Mouse (Mus musculus) adrenal gland, postnatal 4 days (tissue): ENCODE measurements around the gene Myh7b. TPM values are rescaled to one million over a fixed set of nuclear protein-coding genes. Genes with fewer than 3 reads are reported as not detected.
A peak's percentile ranks its signal among the peaks of the same experiment; 100 is the strongest.
"Not testable (repeated sequence)": the region's sequence is repeated elsewhere in the genome, so short reads cannot be mapped to it uniquely, and the experiment has no call there.

Experiments used
- DNase-seq, 2 experiments: peaks; one replicate each; pipeline ENCODE4 v3.0.0; 2021 to 2022; ENCODE audit warnings: low spot score in 2 of 2, mixed read lengths in 2 of 2
- total RNA-seq, 2 experiments: library from RNA; stranded (reverse); gene quantifications; 2 replicates each; pipeline ENCODE4 v1.2.3; 2021

Myh7b gene
- total RNA-seq, 2 experiments from 2014 or later = 0.62 to 1.8 TPM

- no peak for DNase-seq
These were observed 7.3 kb upstream of the Myh7b start for GRCm38 (mm10) chr2:155603707-155604106.

DNA sequence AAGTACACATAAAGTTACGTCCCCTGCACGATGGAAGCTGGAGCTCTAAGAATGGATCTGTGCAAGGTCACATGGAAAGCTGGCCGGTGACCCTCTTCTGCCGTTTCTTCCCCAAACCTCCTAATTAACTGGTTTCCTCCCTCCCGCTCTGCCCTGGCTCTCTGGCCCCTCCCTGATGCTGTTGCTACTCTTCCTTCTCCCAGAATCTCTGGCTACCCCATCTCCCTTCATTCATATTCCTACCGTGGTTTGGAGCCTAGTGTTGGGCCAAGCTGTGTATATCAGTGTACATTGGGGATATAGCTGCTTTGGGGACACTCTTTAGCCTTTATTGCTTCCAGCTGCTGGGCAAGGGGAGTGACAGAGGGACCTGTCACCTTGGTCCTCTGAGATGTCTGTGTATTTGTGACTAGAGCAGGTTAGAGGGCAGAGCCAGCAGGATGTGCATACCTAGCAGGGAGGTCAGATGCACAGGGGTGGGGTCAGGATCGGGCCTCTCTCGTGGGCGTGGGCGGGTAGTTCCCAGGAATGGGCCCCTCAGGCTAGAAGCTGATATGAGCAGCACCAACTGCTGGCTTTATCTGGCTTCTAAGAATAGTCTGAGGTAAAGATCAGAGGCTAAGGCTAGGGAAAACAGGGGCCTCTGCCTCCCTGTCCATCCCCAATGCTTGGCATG, 6.3 kb upstream of the Myh7b start:
- DNase-seq = no peak

DNA sequence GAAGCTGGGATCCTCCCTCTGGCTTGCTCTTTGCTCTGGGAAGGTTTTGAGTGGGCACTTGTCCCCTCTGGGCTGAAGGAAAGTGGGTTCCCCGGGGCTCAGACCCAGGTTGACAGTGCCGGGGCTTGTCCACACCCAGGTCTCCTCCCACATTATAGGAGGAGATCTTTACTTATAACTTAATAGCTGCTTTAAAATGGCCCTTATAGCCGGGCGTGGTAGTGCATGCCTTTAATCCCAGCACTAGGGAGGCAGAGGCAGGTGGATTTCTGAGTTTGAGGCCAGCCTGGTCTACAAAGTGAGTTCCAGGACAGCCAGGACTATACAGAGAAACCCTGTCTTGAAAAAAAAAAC, 5.8 kb upstream of the Myh7b start:
- DNase-seq = not testable (repeated sequence)

GRCm38 (mm10) chr2:155606360-155606759, 4.7 kb upstream of the Myh7b start:
- DNase-seq = no peak

DNA sequence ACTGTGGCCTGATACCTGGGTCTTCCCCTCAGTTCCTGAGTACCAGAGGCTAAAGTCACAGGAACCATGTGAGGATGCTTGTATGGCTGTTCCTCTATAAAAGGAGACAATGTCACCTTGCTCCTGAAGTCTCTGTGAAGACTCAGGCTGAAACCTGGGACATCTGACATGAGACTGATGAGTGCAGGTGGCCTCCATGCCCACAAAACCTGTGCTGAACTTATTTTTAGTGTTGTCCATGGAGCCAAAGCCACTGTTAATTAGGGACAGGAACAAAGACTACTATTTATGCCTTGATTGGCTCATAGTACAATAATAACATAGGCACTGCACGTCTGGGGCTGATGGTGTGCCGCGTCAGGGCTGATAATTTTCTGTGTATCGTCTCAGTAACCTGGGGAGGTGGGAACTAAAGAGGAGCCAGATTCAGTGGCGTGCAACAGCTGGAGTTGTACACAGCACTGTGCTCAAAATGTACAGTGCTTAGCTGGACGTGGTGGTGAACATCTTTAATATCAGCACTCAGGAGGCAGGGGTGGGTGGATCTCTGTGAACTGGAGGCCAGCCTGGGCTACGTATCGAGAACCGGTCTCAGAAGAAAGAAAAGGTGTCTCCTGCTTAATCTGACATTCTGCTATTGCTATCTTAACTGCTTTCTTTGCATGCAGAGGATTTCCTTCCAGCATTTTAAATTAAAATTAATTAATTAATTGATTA, 980 bp downstream of the Myh7b start:
- DNase-seq = no peak

DNA sequence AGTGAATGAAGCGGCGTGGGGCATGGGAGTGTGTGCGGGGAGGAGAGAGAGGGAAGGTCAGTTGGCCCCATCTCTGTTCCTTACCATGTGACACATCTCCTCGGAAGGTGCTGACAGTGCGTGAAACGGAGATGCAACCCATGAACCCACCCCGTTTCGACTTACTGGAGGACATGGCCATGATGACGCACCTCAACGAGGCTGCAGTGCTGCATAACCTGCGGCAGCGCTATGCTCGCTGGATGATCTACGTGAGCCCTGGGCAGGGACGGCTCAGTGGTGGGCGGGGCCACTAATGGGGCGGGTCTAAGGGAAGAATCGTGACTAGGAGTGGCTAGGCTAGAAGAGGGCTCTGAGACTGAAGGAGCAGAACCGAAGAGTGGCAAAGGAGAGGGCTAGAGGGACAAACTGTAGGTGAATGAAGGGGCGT, 2.3 kb downstream of the Myh7b start:
- DNase-seq = peak in 1 of 2 experiments; percentile 45

DNA sequence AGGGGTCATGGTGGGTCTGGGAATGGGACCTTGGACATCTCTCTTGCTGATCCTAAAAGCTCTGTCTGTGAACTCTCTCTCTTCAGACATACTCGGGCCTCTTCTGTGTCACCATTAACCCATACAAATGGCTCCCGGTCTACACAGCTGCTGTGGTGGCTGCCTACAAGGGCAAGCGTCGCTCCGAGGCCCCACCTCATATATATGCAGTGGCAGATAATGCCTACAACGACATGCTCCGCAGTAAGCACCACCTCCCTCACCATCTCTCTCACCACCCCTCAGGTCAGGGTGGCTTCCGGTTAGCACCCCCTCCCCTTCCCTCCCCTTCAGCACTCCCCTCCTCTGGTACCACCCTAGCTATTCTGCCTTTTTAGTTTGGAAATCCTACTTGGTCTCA, 2.9 kb downstream of the Myh7b start:
- DNase-seq = no peak

GRCm38 (mm10) chr2:155616971-155617370, 6.0 kb downstream of the Myh7b start:
- DNase-seq = no peak

DNA sequence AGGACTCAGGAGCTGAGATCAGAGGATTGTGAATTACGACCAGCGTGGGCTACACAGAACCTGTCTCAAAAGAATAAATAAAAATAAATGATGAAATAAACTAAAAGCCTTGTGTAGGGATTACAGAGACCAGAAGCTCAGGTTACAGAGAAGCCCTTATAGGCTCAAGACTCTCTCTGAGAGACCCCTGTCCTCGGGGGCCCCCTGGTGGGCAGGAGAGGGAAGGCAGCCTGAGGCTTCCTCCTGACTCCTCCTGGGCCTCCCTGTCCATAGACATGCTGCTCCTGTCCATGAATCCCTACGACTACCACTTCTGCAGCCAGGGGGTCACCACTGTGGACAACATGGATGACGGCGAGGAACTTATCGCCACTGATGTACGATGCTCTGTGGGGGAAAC, 8.8 kb downstream of the Myh7b start:
- peak; percentile 83 to 85 for DNase-seq

DNA sequence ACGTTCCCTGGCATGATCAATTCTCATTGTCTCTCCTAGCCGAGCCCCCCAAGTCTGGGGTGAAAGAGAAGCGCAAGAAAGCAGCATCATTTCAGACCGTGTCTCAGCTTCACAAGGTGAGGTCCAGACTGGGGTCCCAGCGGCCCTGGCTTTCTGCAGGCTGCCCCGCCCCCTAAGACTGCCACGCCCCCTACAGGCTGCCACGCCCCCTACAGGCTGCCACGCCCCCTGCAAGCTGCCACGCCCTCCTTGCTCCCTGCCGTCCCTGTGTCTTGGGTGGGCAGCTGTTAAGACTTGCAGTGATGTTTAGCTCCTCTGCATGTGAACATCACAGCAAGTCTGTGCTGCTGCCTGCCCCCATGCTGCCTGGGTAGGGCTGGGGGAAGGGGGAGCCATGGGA, 11.6 kb downstream of the Myh7b start:
- no peak for DNase-seq

DNA sequence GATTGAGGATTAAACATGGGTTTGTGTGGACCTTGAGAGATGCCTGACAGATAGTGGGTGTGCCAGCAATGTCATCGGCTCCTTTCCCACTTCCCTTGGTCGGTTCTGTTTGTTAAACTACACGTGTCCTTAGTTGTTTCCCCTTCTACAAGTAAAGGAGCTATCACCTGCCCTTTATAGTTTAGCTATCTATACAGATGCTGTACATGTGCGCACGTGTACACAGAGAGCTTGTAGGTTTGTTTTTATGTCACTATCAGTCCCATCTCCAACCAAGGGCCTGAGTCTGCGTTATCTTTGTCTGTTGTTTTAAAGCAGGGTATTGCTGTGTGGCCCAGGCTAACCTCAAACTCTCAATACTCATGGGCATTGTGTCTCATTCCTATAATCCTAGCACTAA, 13.0 kb downstream of the Myh7b start:
- DNase-seq = no peak

GRCm38 (mm10) chr2:155624730-155625129, 13.7 kb downstream of the Myh7b start:
- no peak for DNase-seq

GRCm38 (mm10) chr2:155626277-155626676, 15.3 kb downstream of the Myh7b start:
- no peak for DNase-seq

DNA sequence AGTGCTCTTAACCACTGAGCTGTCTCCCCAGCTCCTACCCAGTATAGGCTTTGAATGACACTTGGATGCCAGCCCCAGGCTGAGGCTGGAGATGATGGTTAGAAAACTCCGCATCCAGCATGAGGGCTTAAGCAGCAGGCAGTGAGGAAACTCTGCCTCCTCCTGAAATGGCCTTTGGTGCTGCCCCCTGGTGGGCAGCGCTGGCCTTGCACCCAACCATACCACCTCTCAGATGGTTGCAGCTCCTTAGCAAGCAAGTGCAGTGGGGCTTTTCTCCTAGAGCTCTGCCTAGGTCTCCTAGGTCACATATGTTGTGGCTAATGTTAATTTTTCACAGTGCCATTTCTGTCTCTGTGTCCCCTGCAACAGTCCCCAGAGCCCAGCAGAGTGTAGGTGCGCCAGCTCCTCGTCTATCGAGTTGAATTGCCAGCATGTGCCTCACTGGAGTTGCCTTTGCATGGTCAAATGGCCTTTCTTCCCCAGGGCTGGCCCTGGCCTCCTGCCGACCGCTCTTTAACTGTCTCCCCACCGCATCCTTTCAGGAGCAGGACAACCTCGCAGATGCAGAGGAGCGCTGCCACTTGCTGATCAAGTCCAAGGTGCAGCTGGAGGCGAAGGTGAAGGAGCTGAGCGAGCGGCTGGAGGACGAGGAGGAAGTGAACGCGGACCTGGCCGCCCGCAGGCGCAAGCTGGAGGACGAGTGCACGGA, 16.2 kb downstream of the Myh7b start:
- DNase-seq = peak; percentile 57

- DNase-seq = no peak
These were observed 17.1 kb downstream of the Myh7b start for GRCm38 (mm10) chr2:155628112-155628511.

DNA sequence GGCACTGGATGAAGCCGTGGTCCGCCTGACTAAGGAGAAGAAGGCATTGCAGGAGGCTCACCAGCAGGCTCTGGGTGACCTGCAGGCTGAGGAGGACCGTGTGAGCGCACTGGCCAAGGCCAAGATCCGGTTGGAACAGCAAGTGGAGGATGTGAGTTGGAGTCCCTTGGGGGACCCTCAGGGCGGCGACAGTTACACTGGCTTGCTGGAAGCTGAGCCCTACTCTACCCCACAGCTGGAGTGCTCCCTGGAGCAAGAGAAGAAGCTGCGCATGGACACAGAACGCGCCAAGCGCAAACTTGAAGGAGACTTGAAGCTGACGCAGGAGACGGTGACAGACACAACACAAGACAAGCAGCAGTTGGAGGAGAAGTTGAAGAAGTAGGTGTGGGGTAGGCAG, 17.5 kb downstream of the Myh7b start:
- DNase-seq = no peak

DNA sequence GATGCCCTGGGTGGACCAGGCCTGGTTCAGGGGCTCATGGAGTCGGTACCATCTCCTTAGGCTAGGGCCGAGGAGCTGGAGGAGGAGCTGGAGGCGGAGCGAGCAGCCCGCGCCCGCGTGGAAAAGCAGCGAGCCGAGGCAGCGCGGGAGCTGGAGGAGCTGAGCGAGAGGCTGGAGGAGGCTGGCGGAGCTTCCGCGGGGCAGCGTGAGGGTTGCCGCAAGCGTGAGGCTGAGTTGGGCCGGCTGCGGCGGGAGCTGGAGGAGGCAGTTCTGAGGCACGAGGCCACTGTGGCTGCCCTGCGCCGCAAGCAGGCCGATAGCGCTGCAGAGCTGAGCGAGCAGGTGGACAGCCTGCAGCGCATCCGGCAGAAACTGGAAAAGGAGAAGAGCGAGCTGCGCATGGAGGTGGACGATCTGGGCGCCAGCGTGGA, 18.2 kb downstream of the Myh7b start:
- DNase-seq = no peak

- no peak for DNase-seq
These were observed 19.1 kb downstream of the Myh7b start for GRCm38 (mm10) chr2:155630153-155630552.

- DNase-seq = no peak
These were observed 19.8 kb downstream of the Myh7b start for GRCm38 (mm10) chr2:155630590-155631416.

GRCm38 (mm10) chr2:155632138-155632936, 21.3 kb downstream of the Myh7b start:
- DNase-seq = no peak

DNA sequence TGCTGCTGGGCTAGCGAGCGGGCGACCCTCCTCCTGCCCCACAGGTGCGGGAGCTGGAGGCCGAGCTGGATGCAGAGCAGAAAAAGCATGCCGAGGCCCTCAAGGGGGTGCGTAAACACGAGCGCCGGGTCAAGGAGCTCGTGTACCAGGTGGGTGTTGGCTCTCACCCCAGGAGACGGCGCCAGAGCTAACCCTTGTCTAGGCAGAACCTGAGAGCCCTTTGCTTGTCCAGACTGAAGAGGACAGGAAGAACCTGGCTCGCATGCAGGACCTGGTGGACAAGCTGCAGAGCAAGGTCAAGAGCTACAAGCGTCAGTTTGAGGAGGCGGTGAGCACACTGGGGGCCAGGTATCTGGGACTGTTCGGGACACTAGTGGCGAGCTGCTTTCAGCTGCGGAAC, 22.1 kb downstream of the Myh7b start:
- no peak for DNase-seq
